Mouse (Mus musculus) urinary bladder, postnatal 4 days (tissue): ENCODE results near the gene Igf2bp3.
"Not testable (repeated sequence)": the region's sequence is repeated elsewhere in the genome, so short reads cannot be mapped to it uniquely, and the experiment has no call there.

Source experiments
- DNase-seq, 2 experiments: peaks; one replicate each; pipeline ENCODE4 v3.0.0; 2021 to 2022; ENCODE audit warnings: low spot score in 2 of 2

The Igf2bp3 gene

GRCm38 (mm10) chr6:49214928-49215747, at the start of gene Igf2bp3:
TSS of gene Igf2bp3 (minus strand) at chr6:49214957.
- peak; percentile 81 to 82 for DNase-seq

DNA sequence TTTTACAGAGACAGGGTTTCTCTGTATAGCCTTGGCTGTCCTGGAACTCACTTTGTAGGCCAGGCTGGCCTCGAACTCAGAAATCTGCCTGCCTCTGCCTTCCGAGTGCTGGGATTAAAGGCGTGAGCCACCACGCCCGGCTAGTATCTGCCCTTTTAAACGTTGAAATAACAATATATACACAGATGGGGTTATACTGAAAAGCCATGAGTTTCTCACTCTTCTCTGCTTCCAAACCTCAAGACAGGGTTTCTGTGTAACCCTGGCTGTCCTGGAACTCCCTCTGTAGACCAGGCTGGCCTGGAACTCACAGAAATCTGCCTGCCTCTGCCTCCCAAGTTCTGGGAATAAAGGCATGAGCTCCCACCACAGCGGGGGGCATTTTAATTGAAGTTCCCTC, 49.7 kb upstream of the Igf2bp3 start:
- DNase-seq, result not testable (repeated sequence)

DNA sequence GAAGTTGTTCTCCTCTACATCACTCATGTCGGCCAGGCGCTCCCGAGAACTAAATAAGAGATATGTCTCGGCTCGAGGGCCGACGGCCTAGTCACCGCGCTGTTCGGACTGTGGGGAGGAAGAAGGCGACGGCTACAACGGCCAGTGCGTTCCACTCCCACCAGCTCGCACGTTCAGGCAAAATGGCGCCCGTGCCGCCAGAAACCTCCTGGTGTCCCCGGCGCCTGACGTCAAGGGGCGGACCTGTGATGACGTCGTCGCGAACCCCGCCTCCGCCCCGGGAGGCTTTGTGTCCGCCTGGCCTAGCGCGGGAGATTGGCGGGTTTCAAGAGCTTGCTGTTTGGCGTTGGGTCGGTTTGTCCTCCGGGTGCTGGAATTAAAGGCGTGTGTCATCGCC, 49.1 kb upstream of the Igf2bp3 start, which contains the start of gene Tra2a:
Tra2a (minus strand) TSS at position 187 of the 397 bp plus-strand sequence.
- peak; percentile 93 to 96 for DNase-seq

GRCm38 (mm10) chr6:49263081-49263846, 48.5 kb upstream of the Igf2bp3 start:
- peak in 1 of 2 experiments; percentile 43 for DNase-seq

- no peak for DNase-seq
Measured at GRCm38 (mm10) chr6:49262421-49262820, 47.7 kb upstream of the Igf2bp3 start.

- no peak for DNase-seq
Measured at GRCm38 (mm10) chr6:49259711-49260110, 45.0 kb upstream of the Igf2bp3 start.

DNA sequence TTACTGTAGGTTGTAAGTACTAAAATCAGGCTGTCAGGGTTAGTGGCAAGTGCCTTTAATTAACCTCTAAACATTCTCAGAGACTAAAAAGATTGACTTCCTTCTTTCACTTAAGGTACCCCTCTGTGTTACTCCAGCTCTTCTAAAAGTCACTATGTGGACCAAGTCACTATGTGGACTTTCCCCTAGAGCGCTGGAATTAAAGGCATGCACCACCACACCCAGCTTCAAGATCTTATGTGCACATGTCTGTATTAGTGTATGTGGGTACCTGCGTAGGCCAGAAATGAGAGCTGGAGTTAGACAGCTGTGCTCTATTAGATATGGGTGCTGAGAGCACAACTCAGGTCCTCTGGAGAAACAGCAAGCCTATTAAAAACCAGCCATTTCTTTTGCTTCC, 43.1 kb upstream of the Igf2bp3 start:
- DNase-seq, result no peak

DNA sequence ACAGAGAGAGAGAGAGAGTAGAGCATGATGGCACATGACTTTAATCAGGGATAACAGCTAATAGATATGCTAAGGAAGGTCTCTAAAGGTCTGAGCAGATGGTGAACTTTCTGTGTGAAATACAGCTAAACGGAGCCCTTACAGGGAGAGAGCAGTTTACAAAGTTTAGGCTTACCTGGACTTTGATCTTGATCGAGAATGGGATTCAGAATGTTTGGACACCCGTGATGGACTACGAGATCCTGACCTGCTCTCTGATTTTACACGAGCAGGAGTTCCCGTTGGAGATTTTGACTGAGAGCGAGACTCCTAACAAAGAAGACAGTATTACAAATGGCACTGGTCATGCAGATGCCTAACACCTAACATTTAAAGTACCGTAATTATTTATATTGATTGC, 37.5 kb upstream of the Igf2bp3 start:
- no peak for DNase-seq

- DNase-seq, result no peak
Measured at GRCm38 (mm10) chr6:49251199-49251598, 36.4 kb upstream of the Igf2bp3 start.

- no peak for DNase-seq
Measured at GRCm38 (mm10) chr6:49247246-49247645, 32.5 kb upstream of the Igf2bp3 start.

- no peak for DNase-seq
Measured at GRCm38 (mm10) chr6:49242331-49242730, 27.6 kb upstream of the Igf2bp3 start.

- no peak for DNase-seq
Measured at GRCm38 (mm10) chr6:49241562-49241961, 26.8 kb upstream of the Igf2bp3 start.

GRCm38 (mm10) chr6:49236331-49236730, 21.6 kb upstream of the Igf2bp3 start:
- peak; percentile 100 for DNase-seq

DNA sequence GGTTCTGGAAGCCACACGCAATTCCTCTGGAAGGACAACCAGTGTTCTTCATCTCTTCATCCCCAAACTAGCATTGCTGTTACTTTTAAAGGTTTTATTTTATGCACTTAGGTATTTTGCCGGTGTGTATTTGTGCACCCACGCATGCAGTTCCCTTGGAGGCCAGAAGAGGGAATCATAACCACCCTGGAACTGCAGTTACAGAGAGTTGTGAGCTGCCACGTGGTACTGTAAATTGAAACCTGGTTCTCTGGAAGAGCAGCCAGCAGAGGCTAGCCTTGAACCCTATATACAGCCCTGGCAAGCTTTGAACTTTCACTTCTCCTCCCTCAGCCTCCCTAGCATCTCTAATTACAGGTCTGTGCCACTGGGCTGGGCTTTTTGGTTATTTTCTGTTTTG, 18.6 kb upstream of the Igf2bp3 start:
- no peak for DNase-seq

DNA sequence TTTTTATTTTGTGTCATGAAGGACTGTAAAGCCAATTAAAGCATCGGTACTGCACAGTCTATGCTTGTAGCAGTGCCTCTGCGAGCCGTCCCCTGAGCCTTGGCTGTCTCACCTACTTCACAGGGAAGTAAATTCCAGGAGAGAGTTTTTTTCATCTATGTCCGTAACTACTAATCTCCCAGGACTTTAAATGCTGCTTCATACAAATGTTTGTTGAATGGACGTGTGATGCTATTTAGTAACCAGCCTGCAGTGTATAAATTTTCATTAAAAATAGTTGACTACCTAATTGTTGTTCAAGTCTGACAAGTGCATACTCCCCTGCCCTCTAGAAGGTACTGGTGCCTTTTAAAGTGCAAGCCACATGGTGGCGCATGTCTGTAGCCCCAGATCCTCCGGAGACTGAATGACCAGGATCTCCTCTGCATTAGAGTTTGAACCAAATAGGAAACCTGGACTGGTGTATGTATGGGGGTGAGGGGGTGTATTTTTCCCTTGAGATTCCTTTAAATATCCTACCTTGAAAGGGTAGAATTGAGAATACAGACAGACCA, 13.4 kb upstream of the Igf2bp3 start:
- DNase-seq, result no peak

DNA sequence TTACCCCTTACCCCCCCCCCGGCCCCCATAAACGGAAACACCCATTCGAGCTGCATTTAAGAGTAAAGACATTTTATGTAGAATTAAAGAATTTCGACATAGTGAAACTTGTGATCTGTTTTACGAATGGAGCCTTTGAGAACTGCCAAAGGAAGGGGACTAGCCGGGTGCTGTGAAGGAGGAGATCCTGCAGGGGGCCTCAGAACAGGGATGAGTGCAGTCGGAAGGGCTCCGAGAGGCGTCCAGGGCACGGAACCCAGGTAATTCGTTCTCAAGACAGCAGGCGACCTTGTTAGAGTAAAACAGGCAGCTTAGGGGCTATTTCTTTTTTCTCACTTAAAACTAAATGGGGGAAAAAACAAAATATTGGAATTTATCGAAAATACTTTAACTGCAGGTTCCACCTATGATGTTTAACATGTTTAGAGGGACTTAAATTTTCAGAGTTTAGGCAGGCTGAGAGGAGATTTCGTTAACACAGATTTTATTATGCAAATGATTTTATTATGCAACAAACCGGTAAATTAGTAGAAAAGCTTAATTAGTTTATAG, 12.5 kb upstream of the Igf2bp3 start:
- DNase-seq, result no peak

DNA sequence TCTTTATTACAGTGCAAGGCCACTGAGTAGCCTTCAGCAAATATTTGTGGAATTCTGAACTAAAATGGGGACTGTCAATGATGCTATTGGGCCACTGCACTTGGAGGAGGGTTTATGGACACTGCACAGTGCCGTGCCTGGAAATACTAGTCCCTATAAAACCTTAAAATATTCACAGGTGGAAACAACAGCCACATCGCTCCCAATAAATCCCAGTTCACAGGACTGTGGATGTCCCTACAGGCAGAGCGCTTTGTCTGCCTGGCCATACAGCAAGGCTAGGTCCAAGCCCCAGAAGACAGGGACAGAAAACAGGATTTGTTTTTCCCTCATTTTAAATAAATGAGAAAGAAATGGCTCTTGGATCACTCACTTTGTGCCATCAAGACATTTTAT, 11.0 kb upstream of the Igf2bp3 start:
- DNase-seq, result no peak

DNA sequence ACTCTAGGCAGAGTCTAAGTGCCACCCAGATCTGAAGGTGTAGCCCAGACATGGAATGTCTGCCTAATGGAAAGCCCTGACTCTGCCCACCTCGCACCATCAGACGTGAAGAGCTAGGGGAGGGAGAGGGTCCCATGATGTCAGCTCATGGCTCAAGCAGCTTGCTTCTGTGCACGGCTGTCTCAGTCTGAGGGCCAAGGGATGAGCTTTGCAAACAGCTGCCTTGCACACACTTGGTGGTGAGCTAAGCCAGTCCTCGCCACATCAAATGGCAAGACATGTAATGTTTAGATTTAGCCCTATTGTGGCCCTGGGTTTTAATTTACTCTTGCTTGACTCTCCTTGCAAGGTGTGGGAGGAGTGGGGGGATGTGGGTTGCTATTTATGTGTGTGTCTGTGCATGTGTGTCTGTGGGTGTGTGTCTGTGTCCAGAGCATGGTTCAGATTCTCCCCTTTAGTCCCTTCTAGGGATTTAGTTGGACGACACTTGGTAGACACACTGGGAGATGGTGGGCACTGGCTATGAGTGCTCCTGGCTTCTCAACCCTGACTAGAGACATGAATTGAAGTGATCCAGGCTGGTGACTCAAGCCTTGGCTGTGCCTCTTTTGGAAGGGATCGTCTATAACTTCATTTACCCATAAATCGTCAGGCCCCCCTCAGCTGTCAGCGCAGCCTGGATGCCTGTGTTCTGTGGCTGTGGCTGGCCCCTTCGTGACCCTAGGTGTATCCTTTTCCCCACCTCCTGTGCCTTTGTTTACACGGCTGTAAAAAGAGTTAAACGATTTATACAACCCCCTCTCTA, 10.4 kb upstream of the Igf2bp3 start:
- no peak for DNase-seq

DNA sequence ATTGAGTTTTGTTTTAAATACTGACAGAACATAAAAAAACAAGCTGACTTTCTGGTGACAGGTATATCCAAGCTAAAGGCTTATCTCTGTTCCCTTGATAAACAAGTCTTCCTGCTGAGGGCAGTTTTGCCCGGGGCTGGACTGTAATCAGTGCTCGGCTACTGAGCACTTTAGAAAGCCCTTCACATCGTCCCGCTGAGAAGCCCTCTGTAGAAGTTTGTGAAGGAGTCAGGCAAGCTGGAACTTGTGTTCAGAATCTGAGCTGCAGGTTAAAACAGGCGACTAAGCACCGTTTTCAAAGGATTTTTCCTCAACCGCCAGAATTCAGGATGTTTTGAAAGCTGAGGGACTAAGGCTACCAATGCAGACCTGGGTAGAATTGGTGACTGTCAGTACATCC, 7.1 kb upstream of the Igf2bp3 start:
- DNase-seq, result peak in 1 of 2 experiments; percentile 42

- no peak for DNase-seq
Measured at GRCm38 (mm10) chr6:49219920-49220604, 5.3 kb upstream of the Igf2bp3 start.
